In genomic region chr7:110823593-110823992, GRCm38 (mm10) we compare ENCODE assay signal across 13 mouse cellular contexts. TPM values are rescaled to one million over a fixed set of nuclear protein-coding genes. Genes with fewer than 3 reads are reported as not detected.
DNase-seq lines count a peak whose midpoint lies in the region; ATAC-seq and TF ChIP-seq lines count a peak whose summit lies in the region.
"Had no signal": no experiment of that assay in that cellular context is flagged by ENCODE, and none has a peak within 500 bp of the region (broad histone marks: within the 10 kb centered on the region; RNA-seq: fewer than 3 reads in every experiment).

No protein-coding gene starts in this region.

- peak; percentile 48 for DNase-seq in intestine, embryonic 14.5 days (ENCODE audit: low spot score)
- DNase-seq in 416B (ENCODE audit: low read depth) (peak; percentile 97), Patski (ENCODE audit: low read depth, low spot score) (no peak)
- no peak for DNase-seq in forebrain, embryonic 14.5 days (ENCODE audit: low spot score)
- no peak for DNase-seq in frontal cortex, postnatal 25 days (ENCODE audit: low spot score in 2 of 2)
- DNase-seq: adrenal gland, postnatal 36 days; cerebellum, adult 11-12 months; kidney, postnatal 10 days had no signal

- no peak overlapping the region for H3K4me2 ChIP-seq in intestine, embryonic 14.5 days (ENCODE audit: low read length)
- no peak overlapping the region for H3K4me2 ChIP-seq in intestine, embryonic 16.5 days (ENCODE audit: low read depth, low read length)
- no peak overlapping the region for H3K4me2 ChIP-seq in liver, embryonic 16.5 days (ENCODE audit: low read depth, low read length)
- no peak overlapping the region for H3K4me2 ChIP-seq in forebrain, embryonic 14.5 days (ENCODE audit: low read length)
- H3K4me2 ChIP-seq in midbrain, embryonic 15.5 days, result no peak overlapping the region

- peaks cover 43% of the 10 kb centered on the region for H3K36me3 ChIP-seq in intestine, embryonic 14.5 days (ENCODE audit: control insufficient read depth, insufficient read depth, low read length)
- H3K36me3 ChIP-seq in intestine, embryonic 16.5 days (ENCODE audit: control insufficient read depth, insufficient read depth, low read length), result peaks cover 3% of the 10 kb centered on the region; the same call in 1 of the 2 replicates
- H3K36me3 ChIP-seq in liver, embryonic 16.5 days (ENCODE audit: control insufficient read depth, insufficient read depth), result peaks cover 27% of the 10 kb centered on the region
- H3K36me3 ChIP-seq in forebrain, embryonic 14.5 days (ENCODE audit: control insufficient read depth, insufficient read depth, low read length), result peaks cover 28% of the 10 kb centered on the region
- H3K36me3 ChIP-seq in midbrain, embryonic 15.5 days (replicated peaks), result peaks cover 22% of the 10 kb centered on the region; the same call in 1 of the 2 replicates

- in situ Hi-C loops in Patski (cut with MboI; ENCODE audit: low pct_unique_long_range_greater_than_20kb), result loop anchor here (5.0 kb wide), 1 partner anchor 194 kb away; no protein-coding TSS in a partner anchor

- H3K27ac ChIP-seq in intestine, embryonic 14.5 days (ENCODE audit: low read depth), result no peak overlapping the region
- H3K27ac ChIP-seq in intestine, embryonic 16.5 days (ENCODE audit: low read length), result no peak overlapping the region
- peak overlapping the region; percentile 71 for H3K27ac ChIP-seq in liver, embryonic 16.5 days (ENCODE audit: low read length)
- no peak overlapping the region for H3K27ac ChIP-seq in forebrain, embryonic 14.5 days (ENCODE audit: low read depth, low read length)
- no peak overlapping the region for H3K27ac ChIP-seq in midbrain, embryonic 15.5 days
- H3K27ac ChIP-seq: midbrain, embryonic 10.5 days had no signal

- CTCF ChIA-PET in Patski (lab: Charles Lee), result interaction anchor here (2.9 kb wide), 1 partner anchor 106 kb away, joined by 8 read pairs; no protein-coding TSS in a partner anchor

- H3K9ac ChIP-seq in intestine, embryonic 14.5 days (ENCODE audit: low read length), result no peak overlapping the region
- H3K9ac ChIP-seq in intestine, embryonic 16.5 days (ENCODE audit: low read depth, low read length), result no peak overlapping the region
- no peak overlapping the region for H3K9ac ChIP-seq in liver, embryonic 16.5 days (ENCODE audit: low read depth, low read length)
- H3K9ac ChIP-seq in forebrain, embryonic 14.5 days (ENCODE audit: low read length), result no peak overlapping the region
- H3K9ac ChIP-seq in midbrain, embryonic 15.5 days, result no peak overlapping the region

- 78% methylated on average over 4 of the region's 4 CpGs for WGBS in intestine, embryonic 14.5 days
- 69% methylated on average over 4 of the region's 4 CpGs for WGBS in intestine, embryonic 16.5 days
- 34% methylated on average over 4 of the region's 4 CpGs for WGBS in liver, embryonic 16.5 days (ENCODE audit: insufficient replicate concordance)
- WGBS in forebrain, embryonic 14.5 days, result 86% methylated on average over 4 of the region's 4 CpGs
- WGBS in midbrain, embryonic 15.5 days, result 77% methylated on average over 4 of the region's 4 CpGs

- H3K9me3 ChIP-seq in intestine, embryonic 14.5 days (ENCODE audit: control insufficient read depth, low read length), result no peaks in the 10 kb centered on the region
- H3K9me3 ChIP-seq in intestine, embryonic 16.5 days (ENCODE audit: control insufficient read depth, low read length), result no peaks in the 10 kb centered on the region
- no peaks in the 10 kb centered on the region for H3K9me3 ChIP-seq in liver, embryonic 16.5 days (replicated peaks; ENCODE audit: control insufficient read depth, low read length)
- H3K9me3 ChIP-seq in forebrain, embryonic 14.5 days (replicated peaks; ENCODE audit: control insufficient read depth, low read length), result no peaks in the 10 kb centered on the region
- no peaks in the 10 kb centered on the region for H3K9me3 ChIP-seq in midbrain, embryonic 15.5 days
- H3K9me3 ChIP-seq: midbrain, embryonic 10.5 days had no signal

- H3K27me3 ChIP-seq in intestine, embryonic 14.5 days (replicated peaks; ENCODE audit: control insufficient read depth, insufficient read depth, low read length), result no peaks in the 10 kb centered on the region
- H3K27me3 ChIP-seq in intestine, embryonic 16.5 days (replicated peaks; ENCODE audit: control insufficient read depth, insufficient read depth, low read length), result no peaks in the 10 kb centered on the region
- H3K27me3 ChIP-seq in Patski, result no peaks in the 10 kb centered on the region
- no peaks in the 10 kb centered on the region for H3K27me3 ChIP-seq in liver, embryonic 16.5 days (ENCODE audit: control insufficient read depth, insufficient read depth, low read depth, low read length)
- H3K27me3 ChIP-seq in forebrain, embryonic 14.5 days (replicated peaks; ENCODE audit: control insufficient read depth, insufficient read depth, low read length), result no peaks in the 10 kb centered on the region
- H3K27me3 ChIP-seq in midbrain, embryonic 15.5 days (replicated peaks), result no peaks in the 10 kb centered on the region
- H3K27me3 ChIP-seq: CH12.LX had no signal

- no peak overlapping the region for H3K4me3 ChIP-seq in intestine, embryonic 14.5 days (ENCODE audit: low read depth, low read length)
- no peak overlapping the region for H3K4me3 ChIP-seq in intestine, embryonic 16.5 days (ENCODE audit: low read length)
- no peak overlapping the region for H3K4me3 ChIP-seq in liver, embryonic 16.5 days (ENCODE audit: low read depth, low read length)
- no peak overlapping the region for H3K4me3 ChIP-seq in forebrain, embryonic 14.5 days (ENCODE audit: low read depth, low read length)
- no peak overlapping the region for H3K4me3 ChIP-seq in midbrain, embryonic 15.5 days
- H3K4me3 ChIP-seq: midbrain, embryonic 10.5 days had no signal

- ATAC-seq in intestine, embryonic 14.5 days (replicated peaks; ENCODE audit: low FRiP score, low TSS enrichment, low read depth), result no peak
- ATAC-seq in intestine, embryonic 16.5 days, result no peak
- ATAC-seq in Patski, result peak; percentile 12
- ATAC-seq in liver, embryonic 16.5 days (ENCODE audit: low read depth), result peak; percentile 64
- no peak for ATAC-seq in forebrain, embryonic 14.5 days
- ATAC-seq in midbrain, embryonic 15.5 days (replicated peaks), result no peak

- TF ChIP-seq CTCF in Patski (IDR thresholded peaks at IDR 0.05), result no peak

- POLR2A ChIA-PET in Patski (lab: Charles Lee), result no interaction called here

- 0 out of 2 replicates have a peak, but pooled peaks cover 9% of the 10 kb centered on the region for H3K4me1 ChIP-seq in intestine, embryonic 14.5 days (replicated peaks; ENCODE audit: control insufficient read depth, insufficient read depth, low read length)
- no peaks in the 10 kb centered on the region for H3K4me1 ChIP-seq in intestine, embryonic 16.5 days (ENCODE audit: control insufficient read depth, insufficient read depth, low read length)
- peaks cover 36% of the 10 kb centered on the region for H3K4me1 ChIP-seq in liver, embryonic 16.5 days (ENCODE audit: control insufficient read depth, low read depth, low read length)
- H3K4me1 ChIP-seq in forebrain, embryonic 14.5 days (ENCODE audit: control insufficient read depth, insufficient read depth, low read length), result no peaks in the 10 kb centered on the region
- no peaks in the 10 kb centered on the region for H3K4me1 ChIP-seq in midbrain, embryonic 15.5 days
- H3K4me1 ChIP-seq: midbrain, embryonic 10.5 days had no signal

RNA-seq across cellular contexts. Expression of gene Rnf141, which starts 20.7 kb away (rescaled TPM):
- 40.8 and 41.2 TPM in 2 replicates for polyA plus RNA-seq in intestine, embryonic 14.5 days (2014; fragmentation: Nextera tagmentation; extraction: Ambion mirVana)
- polyA plus RNA-seq in intestine, embryonic 16.5 days (2015; fragmentation: Nextera tagmentation; extraction: Ambion mirVana), result 37.5 and 39.0 TPM in 2 replicates
- 19.7 TPM for polyA plus RNA-seq in Patski (2021)
- polyA plus RNA-seq in liver, embryonic 16.5 days (2015; fragmentation: Nextera tagmentation; extraction: Ambion mirVana), result 29.0 and 30.7 TPM in 2 replicates
- 36.8 and 38.0 TPM in 2 replicates for polyA plus RNA-seq in forebrain, embryonic 14.5 days (2014; fragmentation: Nextera tagmentation; extraction: Ambion mirVana)
- 30.7 and 35.5 TPM in 2 replicates for polyA plus RNA-seq in midbrain, embryonic 15.5 days (2015; fragmentation: Nextera tagmentation; extraction: Ambion mirVana)

RNA-seq across cellular contexts. Expression of gene Lyve1, which starts 39.4 kb away (rescaled TPM):
- 7.8 and 10.3 TPM in 2 replicates for polyA plus RNA-seq in intestine, embryonic 14.5 days (2014; fragmentation: Nextera tagmentation; extraction: Ambion mirVana)
- 13.8 and 15.1 TPM in 2 replicates for polyA plus RNA-seq in intestine, embryonic 16.5 days (2015; fragmentation: Nextera tagmentation; extraction: Ambion mirVana)
- polyA plus RNA-seq in Patski (2021), result not detected
- polyA plus RNA-seq in liver, embryonic 16.5 days (2015; fragmentation: Nextera tagmentation; extraction: Ambion mirVana), result 24.3 and 26.4 TPM in 2 replicates
- 5.7 and 6.7 TPM in 2 replicates for polyA plus RNA-seq in forebrain, embryonic 14.5 days (2014; fragmentation: Nextera tagmentation; extraction: Ambion mirVana)
- polyA plus RNA-seq in midbrain, embryonic 15.5 days (2015; fragmentation: Nextera tagmentation; extraction: Ambion mirVana), result 6.9 and 7.0 TPM in 2 replicates

RNA-seq across cellular contexts. Expression of gene Ampd3, which starts 55.6 kb away (rescaled TPM):
- polyA plus RNA-seq in intestine, embryonic 14.5 days (2014; fragmentation: Nextera tagmentation; extraction: Ambion mirVana), result 1.3 and 1.9 TPM in 2 replicates
- 4.0 and 4.5 TPM in 2 replicates for polyA plus RNA-seq in intestine, embryonic 16.5 days (2015; fragmentation: Nextera tagmentation; extraction: Ambion mirVana)
- 59.3 TPM for polyA plus RNA-seq in Patski (2021)
- polyA plus RNA-seq in liver, embryonic 16.5 days (2015; fragmentation: Nextera tagmentation; extraction: Ambion mirVana), result 32.6 and 34.4 TPM in 2 replicates
- polyA plus RNA-seq in forebrain, embryonic 14.5 days (2014; fragmentation: Nextera tagmentation; extraction: Ambion mirVana), result 3.6 and 4.9 TPM in 2 replicates
- 9.7 and 10.1 TPM in 2 replicates for polyA plus RNA-seq in midbrain, embryonic 15.5 days (2015; fragmentation: Nextera tagmentation; extraction: Ambion mirVana)

Comparison
In these comparisons a context has a peak if more than half of its experiments do, and no peak if none do; other contexts are left out.
1. ATAC-seq: peak in Patski (single experiment) and liver, embryonic 16.5 days (single experiment); none in intestine, embryonic 14.5 days (single experiment), intestine, embryonic 16.5 days (single experiment), forebrain, embryonic 14.5 days (single experiment) and midbrain, embryonic 15.5 days (single experiment).
2. DNase-seq: peak in intestine, embryonic 14.5 days (single experiment) and 416B (single experiment); none in Patski (single experiment), forebrain, embryonic 14.5 days (single experiment) and frontal cortex, postnatal 25 days (0 of 2).